Mouse (Mus musculus): ENCODE data around the gene Rnf186. TPM values are rescaled to one million over a fixed set of nuclear protein-coding genes. Genes with fewer than 3 reads are reported as not detected.
A peak's percentile ranks its signal among the peaks of the same experiment; 100 is the strongest.
"Not testable (repeated sequence)": the region's sequence is repeated elsewhere in the genome, so short reads cannot be mapped to it uniquely, and the experiment has no call there.

The Rnf186 gene
- polyA plus RNA-seq, 1 experiment from 2014 or later, result not detected

GRCm38 (mm10) chr4:138968772-138969556, 2.1 kb downstream of the Rnf186 start:
- no peak for ATAC-seq
- H3K4me2 ChIP-seq (ENCODE audit: low read length), result no peak overlapping the region
- no peak overlapping the region for H3K27ac ChIP-seq (ENCODE audit: low read depth, low read length)
- no peak overlapping the region for H3K9ac ChIP-seq (ENCODE audit: low read depth, low read length)
- no peaks in the 10 kb centered on the region for H3K9me3 ChIP-seq (ENCODE audit: control insufficient read depth, low read length)
- WGBS, result 76% methylated on average over 16 of the region's 16 CpGs
- H3K4me1 ChIP-seq (ENCODE audit: control insufficient read depth, insufficient read depth, low read depth, low read length), result peaks cover 18% of the 10 kb centered on the region
- H3K4me3 ChIP-seq (ENCODE audit: low read length), result no peak overlapping the region
- H3K36me3 ChIP-seq (ENCODE audit: control insufficient read depth, insufficient read depth, low read length), result no peaks in the 10 kb centered on the region
- H3K27me3 ChIP-seq (replicated peaks; ENCODE audit: control insufficient read depth, insufficient read depth, low read length), result peaks cover 2% of the 10 kb centered on the region; the same call in 1 of the 2 replicates

- Histone ChIP-seq H3K9me3 (ENCODE audit: control insufficient read depth, low read length) (no peaks in the 10 kb centered on the region), H3K9ac (ENCODE audit: low read depth, low read length) (no peak overlapping the region), H3K4me2 (ENCODE audit: low read length) (no peak overlapping the region), H3K27me3 (replicated peaks; ENCODE audit: control insufficient read depth, insufficient read depth, low read length) (peaks cover 2% of the 10 kb centered on the region; the same call in 1 of the 2 replicates), H3K4me1 (ENCODE audit: control insufficient read depth, insufficient read depth, low read depth, low read length) (peaks cover 18% of the 10 kb centered on the region), H3K27ac (ENCODE audit: low read depth, low read length) (no peak overlapping the region), H3K4me3 (ENCODE audit: low read length) (no peak overlapping the region), H3K36me3 (ENCODE audit: control insufficient read depth, insufficient read depth, low read length) (no peaks in the 10 kb centered on the region)
- no peak for ATAC-seq
- WGBS, result 62% methylated on average over 9 of the region's 9 CpGs
Observed at GRCm38 (mm10) chr4:138969736-138970135, 2.8 kb downstream of the Rnf186 start.

GRCm38 (mm10) chr4:138971371-138971770, 4.5 kb downstream of the Rnf186 start:
- no peaks in the 10 kb centered on the region for H3K36me3 ChIP-seq (ENCODE audit: control insufficient read depth, insufficient read depth, low read length)
- H3K4me3 ChIP-seq (ENCODE audit: low read length), result no peak overlapping the region
- H3K27ac ChIP-seq (ENCODE audit: low read depth, low read length), result no peak overlapping the region
- no peaks in the 10 kb centered on the region for H3K9me3 ChIP-seq (ENCODE audit: control insufficient read depth, low read length)
- no peak overlapping the region for H3K9ac ChIP-seq (ENCODE audit: low read depth, low read length)
- peaks cover 18% of the 10 kb centered on the region for H3K4me1 ChIP-seq (ENCODE audit: control insufficient read depth, insufficient read depth, low read depth, low read length)
- peaks cover 2% of the 10 kb centered on the region; the same call in 1 of the 2 replicates for H3K27me3 ChIP-seq (replicated peaks; ENCODE audit: control insufficient read depth, insufficient read depth, low read length)
- no peak overlapping the region for H3K4me2 ChIP-seq (ENCODE audit: low read length)
- 91% methylated on average over 6 of the region's 6 CpGs for WGBS
- no peak for ATAC-seq

GRCm38 (mm10) chr4:138972139-138972826, 5.4 kb downstream of the Rnf186 start:
- Histone ChIP-seq H3K9me3 (ENCODE audit: control insufficient read depth, low read length) (no peaks in the 10 kb centered on the region), H3K9ac (ENCODE audit: low read depth, low read length) (peak overlapping the region; percentile 73), H3K36me3 (ENCODE audit: control insufficient read depth, insufficient read depth, low read length) (no peaks in the 10 kb centered on the region), H3K4me1 (ENCODE audit: control insufficient read depth, insufficient read depth, low read depth, low read length) (peaks cover 18% of the 10 kb centered on the region), H3K27ac (ENCODE audit: low read depth, low read length) (no peak overlapping the region), H3K27me3 (replicated peaks; ENCODE audit: control insufficient read depth, insufficient read depth, low read length) (peaks cover 2% of the 10 kb centered on the region; the same call in 1 of the 2 replicates), H3K4me2 (ENCODE audit: low read length) (peak overlapping the region; percentile 88), H3K4me3 (ENCODE audit: low read length) (peak overlapping the region; percentile 48)
- 20% methylated on average over 20 of the region's 20 CpGs for WGBS
- ATAC-seq, result 0 out of 2 replicates have a peak, but pooled peaks have one; percentile 37

GRCm38 (mm10) chr4:138972827-138973718, 6.2 kb downstream of the Rnf186 start, which contains the start of gene Tmco4:
TSS of gene Tmco4 (plus strand) at chr4:138972888.
- H3K27ac ChIP-seq (ENCODE audit: low read depth, low read length), result no peak within 1 kb of the TSS
- H3K9me3 ChIP-seq (ENCODE audit: control insufficient read depth, low read length), result no peaks in the 10 kb centered on the region
- peak within 1 kb of the TSS; percentile 73 for H3K9ac ChIP-seq (ENCODE audit: low read depth, low read length)
- H3K4me3 ChIP-seq (ENCODE audit: low read length), result peak within 1 kb of the TSS; percentile 48
- H3K36me3 ChIP-seq (ENCODE audit: control insufficient read depth, insufficient read depth, low read length), result no peaks in the 10 kb centered on the region
- H3K27me3 ChIP-seq (replicated peaks; ENCODE audit: control insufficient read depth, insufficient read depth, low read length), result peaks cover 2% of the 10 kb centered on the region; the same call in 1 of the 2 replicates
- no peak for ATAC-seq
- peak within 1 kb of the TSS; percentile 88 for H3K4me2 ChIP-seq (ENCODE audit: low read length)
- 2% methylated on average over 53 of the region's 60 CpGs for WGBS
- H3K4me1 ChIP-seq (ENCODE audit: control insufficient read depth, insufficient read depth, low read depth, low read length), result peaks cover 18% of the 10 kb centered on the region

GRCm38 (mm10) chr4:138973719-138974115, 6.8 kb downstream of the Rnf186 start:
- Histone ChIP-seq H3K36me3 (ENCODE audit: control insufficient read depth, insufficient read depth, low read length) (no peaks in the 10 kb centered on the region), H3K4me2 (ENCODE audit: low read length) (peak overlapping the region; percentile 88), H3K9me3 (ENCODE audit: control insufficient read depth, low read length) (no peaks in the 10 kb centered on the region), H3K27me3 (replicated peaks; ENCODE audit: control insufficient read depth, insufficient read depth, low read length) (peaks cover 2% of the 10 kb centered on the region; the same call in 1 of the 2 replicates), H3K4me3 (ENCODE audit: low read length) (peak overlapping the region; percentile 48), H3K9ac (ENCODE audit: low read depth, low read length) (no peak overlapping the region), H3K4me1 (ENCODE audit: control insufficient read depth, insufficient read depth, low read depth, low read length) (peaks cover 18% of the 10 kb centered on the region), H3K27ac (ENCODE audit: low read depth, low read length) (no peak overlapping the region)
- ATAC-seq, result no peak
- WGBS, result 55% methylated on average over 3 of the region's 3 CpGs

GRCm38 (mm10) chr4:138974540-138974939, 7.6 kb downstream of the Rnf186 start:
- H3K9ac ChIP-seq (ENCODE audit: low read depth, low read length); H3K36me3 ChIP-seq (ENCODE audit: control insufficient read depth, insufficient read depth, low read length); H3K4me2 ChIP-seq (ENCODE audit: low read length); H3K9me3 ChIP-seq (ENCODE audit: control insufficient read depth, low read length); H3K27ac ChIP-seq (ENCODE audit: low read depth, low read length); H3K27me3 ChIP-seq (replicated peaks; ENCODE audit: control insufficient read depth, insufficient read depth, low read length); ATAC-seq; H3K4me3 ChIP-seq (ENCODE audit: low read length): not testable (repeated sequence)
- WGBS, result 78% methylated on average over 2 of the region's 2 CpGs
- H3K4me1 ChIP-seq (ENCODE audit: control insufficient read depth, insufficient read depth, low read depth, low read length), result peaks cover 18% of the 10 kb centered on the region

- H3K27ac ChIP-seq (ENCODE audit: low read depth, low read length), result no peak overlapping the region
- H3K4me1 ChIP-seq (ENCODE audit: control insufficient read depth, insufficient read depth, low read depth, low read length), result peaks cover 18% of the 10 kb centered on the region
- no peak for ATAC-seq
- no peaks in the 10 kb centered on the region for H3K36me3 ChIP-seq (ENCODE audit: control insufficient read depth, insufficient read depth, low read length)
- H3K27me3 ChIP-seq (replicated peaks; ENCODE audit: control insufficient read depth, insufficient read depth, low read length), result peaks cover 2% of the 10 kb centered on the region; the same call in 1 of the 2 replicates
- 76% methylated on average over 3 of the region's 3 CpGs for WGBS
- no peaks in the 10 kb centered on the region for H3K9me3 ChIP-seq (ENCODE audit: control insufficient read depth, low read length)
- H3K4me2 ChIP-seq (ENCODE audit: low read length), result no peak overlapping the region
- H3K4me3 ChIP-seq (ENCODE audit: low read length), result no peak overlapping the region
- no peak overlapping the region for H3K9ac ChIP-seq (ENCODE audit: low read depth, low read length)
Observed at GRCm38 (mm10) chr4:138975194-138975593, 8.3 kb downstream of the Rnf186 start.

All from hindbrain, embryonic 16.5 days (tissue).